Mouse (Mus musculus) left cerebral cortex, postnatal 10 days (tissue): ENCODE data around the gene Rcor3. TPM values are rescaled to one million over a fixed set of nuclear protein-coding genes. Genes with fewer than 3 reads are reported as not detected.

ENCODE experiments used
- DNase-seq, 2 experiments: peaks; one replicate each; pipeline ENCODE4 v3.0.0; 2021 to 2022; ENCODE audit warnings: low spot score in 2 of 2, mixed read lengths in 1 of 2; ENCODE audit errors: extremely low spot score in 1 of 2
- intact Hi-C: fragments of 180-260 bp; cut with DNase I; formaldehyde crosslinking; loops from one replicate; pipeline ENCODE4 v1.15.1; 2025
- total RNA-seq, 2 experiments: library from RNA; stranded (reverse); gene quantifications; 2 replicates each; pipeline ENCODE4 v1.2.3; 2021

The Rcor3 gene
- 10 to 100 TPM; 47.7 to 49.8 TPM for total RNA-seq

GRCm38 (mm10) chr1:192137926-192138910 is at the start of gene Rcor3:
TSS of gene Rcor3 (minus strand) at chr1:192138062.
- intact Hi-C loops = no loop called here
- DNase-seq = peak; percentile 72 to 89

- no peak for DNase-seq
- intact Hi-C loops = no loop called here
These were observed 43.9 kb upstream of the Rcor3 start for GRCm38 (mm10) chr1:192181696-192182257.

- DNase-seq = no peak
- intact Hi-C loops = no loop called here
These were observed 42.0 kb upstream of the Rcor3 start for GRCm38 (mm10) chr1:192179877-192180276.

GRCm38 (mm10) chr1:192171477-192171876 is 33.6 kb upstream of the Rcor3 start:
- intact Hi-C loops = no loop called here
- no peak for DNase-seq

- intact Hi-C loops = no loop called here
- DNase-seq = no peak
These were observed 13.3 kb upstream of the Rcor3 start for GRCm38 (mm10) chr1:192151179-192151578.

GRCm38 (mm10) chr1:192140313-192140712 is 2.5 kb upstream of the Rcor3 start:
- DNase-seq = no peak
- intact Hi-C loops = no loop called here

- peak in 1 of 2 experiments; percentile 21 for DNase-seq
- intact Hi-C loops = no loop called here
These were observed 454 bp downstream of the Rcor3 start for GRCm38 (mm10) chr1:192137291-192137925.

GRCm38 (mm10) chr1:192136561-192137290 is 1.1 kb downstream of the Rcor3 start:
- peak; percentile 74 to 88 for DNase-seq
- intact Hi-C loops = no loop called here

GRCm38 (mm10) chr1:192130202-192130601 is 7.7 kb downstream of the Rcor3 start:
- intact Hi-C loops = no loop called here
- no peak for DNase-seq

GRCm38 (mm10) chr1:192128343-192128742 is 9.5 kb downstream of the Rcor3 start:
- no peak for DNase-seq
- intact Hi-C loops = no loop called here

- intact Hi-C loops = no loop called here
- DNase-seq = no peak
These were observed 12.1 kb downstream of the Rcor3 start for GRCm38 (mm10) chr1:192125761-192126160.

GRCm38 (mm10) chr1:192116262-192116661 is 21.6 kb downstream of the Rcor3 start:
- intact Hi-C loops = no loop called here
- no peak for DNase-seq

- intact Hi-C loops = no loop called here
- DNase-seq = no peak
These were observed 22.5 kb downstream of the Rcor3 start for GRCm38 (mm10) chr1:192115378-192115777.

GRCm38 (mm10) chr1:192109169-192109568 is 28.7 kb downstream of the Rcor3 start:
- DNase-seq = peak in 1 of 2 experiments; percentile 47
- intact Hi-C loops = no loop called here

GRCm38 (mm10) chr1:192107352-192107751 is 30.5 kb downstream of the Rcor3 start:
- intact Hi-C loops = no loop called here
- no peak for DNase-seq

GRCm38 (mm10) chr1:192105902-192106389 is 31.9 kb downstream of the Rcor3 start:
- intact Hi-C loops = no loop called here
- no peak for DNase-seq

- DNase-seq = no peak
- intact Hi-C loops = no loop called here
These were observed 33.8 kb downstream of the Rcor3 start for GRCm38 (mm10) chr1:192104021-192104420.

GRCm38 (mm10) chr1:192103176-192103575 is 34.7 kb downstream of the Rcor3 start:
- intact Hi-C loops = no loop called here
- no peak for DNase-seq

GRCm38 (mm10) chr1:192101359-192101758 is 36.5 kb downstream of the Rcor3 start:
- DNase-seq = no peak
- intact Hi-C loops = no loop called here
